Mouse (Mus musculus) left cerebral cortex, postnatal 36 days (tissue): ENCODE data around the gene Dram1. TPM values are rescaled to one million over a fixed set of nuclear protein-coding genes. Genes with fewer than 3 reads are reported as not detected.
A peak's percentile ranks its signal among the peaks of the same experiment; 100 is the strongest.

Experiments
- DNase-seq, 2 experiments: peaks; one replicate each; pipeline ENCODE4 v3.0.0; 2021 to 2022; ENCODE audit warnings: low spot score in 2 of 2, mixed read lengths in 1 of 2
- intact Hi-C: fragments of 180-260 bp; cut with DNase I; formaldehyde crosslinking; loops from one replicate; pipeline ENCODE4 v1.15.1; 2025
- total RNA-seq, 2 experiments: library from RNA; stranded (reverse); gene quantifications; 2 replicates each; pipeline ENCODE4 v1.2.3; 2021

The Dram1 gene
- total RNA-seq, 2 experiments from 2014 or later: 1.0 to 1.1 TPM

DNA sequence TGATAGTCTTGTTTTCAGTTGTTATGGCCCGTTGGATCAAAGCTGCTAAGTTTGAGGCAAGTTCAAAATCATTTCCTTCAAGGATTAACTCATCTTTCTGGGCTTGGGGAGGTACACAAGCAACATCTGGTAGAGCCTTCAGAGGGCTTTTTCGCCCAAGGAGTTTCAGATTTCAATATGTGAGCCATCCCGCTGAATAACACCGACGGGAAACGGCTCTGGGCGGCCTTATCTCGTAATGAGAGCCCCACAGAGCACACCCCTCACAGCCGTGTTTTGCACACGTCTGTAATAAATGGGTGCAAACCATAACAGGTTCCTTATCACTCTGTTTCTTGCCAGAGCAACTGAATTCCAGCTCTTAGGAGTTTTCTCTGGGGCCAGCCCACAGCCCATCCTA, 69.0 kb downstream of the Dram1 start:
- no peak for DNase-seq
- intact Hi-C loops: loop anchor here (5.0 kb wide), 1 partner anchor 758 kb away; no protein-coding TSS in a partner anchor

- no peak for DNase-seq
- intact Hi-C loops: loop anchor here (5.0 kb wide), 1 partner anchor 754 kb away; no protein-coding TSS in a partner anchor
Observed at GRCm38 (mm10) chr10:88306235-88306634, 72.6 kb downstream of the Dram1 start.

DNA sequence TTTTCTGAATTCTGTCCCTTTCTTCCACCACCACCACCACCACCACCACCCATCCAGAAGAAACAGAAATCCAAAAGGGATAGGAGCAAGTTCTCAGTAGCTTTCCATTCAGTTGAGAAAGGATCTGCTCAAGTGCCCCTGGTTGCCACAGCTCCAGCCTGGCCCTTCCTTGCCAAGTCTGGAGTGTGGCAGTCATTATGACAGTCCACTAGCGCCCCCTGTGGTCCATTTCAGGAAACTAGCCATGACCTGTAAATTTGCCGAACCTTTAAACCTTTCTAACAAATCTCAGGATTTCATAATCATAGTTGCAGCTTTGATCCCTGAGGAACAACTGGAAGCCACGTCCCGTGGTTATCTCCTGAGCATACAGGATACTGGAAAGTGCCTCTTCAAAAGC, 74.6 kb downstream of the Dram1 start:
- DNase-seq: peak; percentile 46 to 64
- intact Hi-C loops: loop anchor here (5.0 kb wide), 1 partner anchor 657 kb away; no protein-coding TSS in a partner anchor

GRCm38 (mm10) chr10:88303079-88303478, 75.8 kb downstream of the Dram1 start:
- DNase-seq: no peak
- intact Hi-C loops: loop anchor here (5.0 kb wide), 1 partner anchor 656 kb away; no protein-coding TSS in a partner anchor

GRCm38 (mm10) chr10:88301802-88302470, 76.9 kb downstream of the Dram1 start:
- no peak for DNase-seq
- intact Hi-C loops: loop anchor here (5.0 kb wide), 1 partner anchor 655 kb away; no protein-coding TSS in a partner anchor

DNA sequence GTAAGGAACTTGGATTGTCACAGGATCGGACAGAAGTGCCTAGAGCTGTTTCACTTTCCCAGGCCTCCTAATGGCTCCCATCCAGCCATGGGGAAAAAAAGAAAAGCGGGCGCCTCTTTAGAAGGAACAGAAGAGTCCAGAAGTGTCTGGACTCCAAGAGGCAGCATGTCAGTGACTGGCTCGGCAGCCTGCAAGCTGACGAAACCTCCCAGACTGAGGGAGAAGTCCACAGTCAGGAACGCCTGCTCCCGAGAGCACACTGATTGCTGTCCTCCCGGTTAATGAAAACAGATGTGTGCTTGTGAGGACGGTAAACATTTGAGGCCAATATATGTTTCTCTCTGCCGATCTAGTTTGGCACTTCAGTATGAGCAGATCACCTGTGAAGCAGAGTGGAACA, 81.9 kb downstream of the Dram1 start:
- no peak for DNase-seq
- intact Hi-C loops: no loop called here

GRCm38 (mm10) chr10:88295091-88295490, 83.8 kb downstream of the Dram1 start:
- intact Hi-C loops: no loop called here
- DNase-seq: no peak

GRCm38 (mm10) chr10:88288061-88288460, 90.8 kb downstream of the Dram1 start:
- intact Hi-C loops: no loop called here
- DNase-seq: no peak

DNA sequence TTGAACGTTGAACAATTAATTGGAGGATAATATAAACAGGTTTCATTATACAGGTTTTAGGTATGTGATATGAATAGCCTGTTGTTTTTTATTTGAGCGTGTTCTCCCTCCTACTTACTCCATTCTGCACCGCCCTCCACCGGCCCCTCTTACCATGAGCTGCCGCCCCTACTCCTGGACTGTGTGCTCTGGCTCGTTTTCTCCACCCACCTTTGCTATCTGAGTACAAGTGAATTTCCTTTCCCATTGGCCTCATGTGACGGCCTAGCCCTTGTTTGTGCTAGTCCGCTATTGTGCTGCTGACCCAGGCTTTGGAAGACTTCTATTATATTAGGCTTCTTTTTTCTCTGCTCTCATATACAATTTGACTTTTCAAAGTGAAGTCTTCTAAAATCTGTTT, 91.6 kb downstream of the Dram1 start:
- intact Hi-C loops: no loop called here

DNA sequence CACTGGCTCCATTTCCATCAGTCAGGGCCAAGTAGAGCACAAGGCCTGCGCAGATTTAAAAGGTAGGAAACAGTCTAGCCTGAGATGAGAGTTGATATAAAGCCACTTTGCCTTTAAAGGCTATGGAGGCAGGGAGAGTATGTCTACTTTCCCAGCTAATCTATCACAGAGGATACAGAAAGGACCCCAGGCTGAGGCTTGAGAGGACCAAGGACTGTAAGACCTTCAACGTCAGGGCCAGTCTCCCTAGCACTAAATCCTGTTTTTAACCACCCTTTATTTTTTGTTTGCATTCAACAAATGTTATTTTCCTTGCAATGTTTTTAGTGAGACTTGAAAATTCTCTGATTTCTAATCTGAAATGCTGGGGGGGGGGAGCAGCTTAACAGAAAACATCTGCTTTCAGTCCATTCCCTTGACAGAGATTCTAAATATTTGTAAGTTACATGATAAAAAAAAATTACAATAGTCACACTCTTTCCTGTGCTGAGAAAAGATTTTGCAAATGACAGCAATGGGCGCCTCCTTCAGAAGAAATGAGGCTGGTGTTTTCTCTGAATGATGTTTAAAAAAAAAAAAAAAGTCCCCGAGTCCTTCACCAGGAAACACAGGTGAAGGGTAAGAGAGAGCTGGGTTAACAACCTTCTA, 94.4 kb downstream of the Dram1 start:
- no peak for DNase-seq
- intact Hi-C loops: no loop called here

More for the DNA sequence above, 91.6 kb downstream of the Dram1 start:
- DNase-seq: no peak

- no peak for DNase-seq
Observed at GRCm38 (mm10) chr10:88281699-88282098, 97.2 kb downstream of the Dram1 start.

DNA sequence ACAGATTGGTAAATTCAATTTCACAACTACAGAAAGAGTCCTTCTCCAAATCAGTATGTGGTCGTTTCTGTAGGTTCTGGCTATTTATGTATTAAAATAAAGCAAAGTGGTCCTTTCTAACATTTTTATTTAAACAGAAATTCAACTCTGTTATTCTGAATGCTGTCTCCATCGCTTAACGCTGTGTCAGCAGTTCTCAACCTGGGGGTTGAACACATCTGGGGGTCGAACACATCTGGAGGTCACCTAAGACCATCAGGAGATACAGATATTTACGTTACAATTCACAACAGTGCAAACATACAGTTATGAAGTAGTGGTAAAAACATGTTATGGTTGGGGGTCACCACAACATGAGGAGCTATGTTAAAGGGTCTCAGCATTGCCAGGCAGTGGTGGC, 104.8 kb downstream of the Dram1 start:
- DNase-seq: no peak
- intact Hi-C loops: no loop called here

More at GRCm38 (mm10) chr10:88281699-88282098, 97.2 kb downstream of the Dram1 start:
- intact Hi-C loops: no loop called here

Other genes starting within 250 kb of the Dram1 start
- under 1 TPM; 0.39 to 0.84 TPM for gene Parpbp, start 232.1 kb downstream of the Dram1 start, total RNA-seq
- gene Nup37, start 232.1 kb downstream of the Dram1 start, total RNA-seq: 1 to 10 TPM; 5.7 to 7.0 TPM
- gene Washc3, start 178.0 kb downstream of the Dram1 start, total RNA-seq: 10 to 100 TPM; 24.7 to 27.8 TPM
- 10 to 100 TPM; 71.4 to 76.5 TPM for gene Gnptab, start 52 bp upstream of the Dram1 start, total RNA-seq
- under 1 TPM; 0.59 to 0.84 TPM for gene Sycp3, start 80.5 kb upstream of the Dram1 start, total RNA-seq
- 10 to 100 TPM; 35.6 to 42.1 TPM for gene Chpt1, start 125.0 kb upstream of the Dram1 start, total RNA-seq
- gene Mybpc1, start 226.1 kb upstream of the Dram1 start, total RNA-seq: 1 to 10 TPM; 6.1 TPM